Mouse (Mus musculus): ENCODE data around the gene Msl1. TPM values are rescaled to one million over a fixed set of nuclear protein-coding genes. Genes with fewer than 3 reads are reported as not detected.
"Not testable (repeated sequence)": the region's sequence is repeated elsewhere in the genome, so short reads cannot be mapped to it uniquely, and the experiment has no call there.

Gene Msl1
- polyA plus RNA-seq, 1 experiment from 2014 or later = 38.8 TPM

DNA sequence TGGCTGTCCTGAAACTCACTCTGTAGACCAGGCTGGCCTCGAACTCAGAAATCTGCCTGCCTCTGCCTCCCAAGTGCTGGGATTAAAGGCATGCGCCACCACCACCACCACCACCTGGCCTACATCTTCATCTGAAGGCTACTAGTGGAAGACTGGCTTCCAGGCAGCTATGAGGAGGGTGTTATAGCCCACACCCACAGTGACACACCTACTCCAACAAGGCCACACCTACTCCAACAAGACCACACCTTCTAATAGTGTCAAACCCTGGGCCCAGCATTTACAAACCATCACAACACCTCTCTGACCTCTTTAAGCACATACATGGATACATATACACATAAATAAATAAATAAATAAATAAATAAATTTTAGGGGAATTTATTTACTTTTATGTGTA lies 30.8 kb downstream of the Msl1 start:
- not testable (repeated sequence) for H3K4me3 ChIP-seq; ATAC-seq (ENCODE audit: low FRiP score); H3K27ac ChIP-seq; H3K4me1 ChIP-seq; H3K27me3 ChIP-seq; H3K9ac ChIP-seq; H3K9me3 ChIP-seq (replicated peaks); H3K4me2 ChIP-seq (replicated peaks)
- H3K36me3 ChIP-seq = peaks cover 85% of the 10 kb centered on the region
- WGBS = 100% methylated on average over 2 of the region's 2 CpGs

GRCm38 (mm10) chr11:98827877-98828276 lies 32.6 kb downstream of the Msl1 start:
- no peak for ATAC-seq (ENCODE audit: low FRiP score)
- Histone ChIP-seq H3K4me3 (no peak overlapping the region), H3K27ac (no peak overlapping the region), H3K4me1 (no peaks in the 10 kb centered on the region), H3K4me2 (replicated peaks) (no peak overlapping the region), H3K36me3 (peaks cover 85% of the 10 kb centered on the region), H3K9me3 (replicated peaks) (no peaks in the 10 kb centered on the region), H3K27me3 (no peaks in the 10 kb centered on the region), H3K9ac (no peak overlapping the region)
- WGBS = 85% methylated on average over 2 of the region's 2 CpGs

DNA sequence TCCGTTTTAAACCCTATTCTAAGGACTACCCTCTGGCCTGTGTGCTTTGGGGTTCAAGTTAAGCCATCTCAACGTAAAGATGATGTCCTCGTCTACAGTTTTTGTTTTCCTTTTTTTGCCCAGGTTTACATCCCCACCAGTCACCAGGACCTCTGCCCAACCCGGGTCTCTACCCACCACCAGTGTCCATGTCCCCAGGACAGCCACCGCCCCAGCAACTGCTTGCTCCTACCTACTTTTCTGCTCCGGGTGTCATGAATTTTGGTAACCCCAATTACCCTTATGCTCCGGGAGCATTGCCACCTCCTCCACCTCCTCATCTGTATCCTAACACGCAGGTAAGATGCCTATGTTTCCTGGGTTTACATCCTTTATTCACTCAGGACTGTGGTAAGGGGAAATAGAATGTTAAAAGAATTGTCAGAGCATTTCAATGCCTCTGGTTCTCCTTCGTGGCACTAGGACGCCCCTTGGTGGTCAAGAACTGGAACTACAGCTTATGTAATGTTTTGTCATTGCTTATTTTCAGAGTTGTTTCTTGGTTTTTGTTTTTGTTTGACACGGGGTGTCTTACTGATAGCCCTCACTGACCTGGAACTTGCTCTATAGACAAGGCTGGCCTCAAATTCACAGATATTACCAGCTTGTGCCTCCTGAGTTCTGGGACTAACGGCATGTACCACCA lies 33.9 kb downstream of the Msl1 start:
- WGBS = 77% methylated on average over 12 of the region's 12 CpGs
- Histone ChIP-seq H3K36me3 (peaks cover 84% of the 10 kb centered on the region), H3K27me3 (no peaks in the 10 kb centered on the region), H3K4me2 (replicated peaks) (no peak overlapping the region), H3K9me3 (replicated peaks) (no peaks in the 10 kb centered on the region), H3K27ac (no peak overlapping the region), H3K9ac (no peak overlapping the region), H3K4me3 (no peak overlapping the region), H3K4me1 (no peaks in the 10 kb centered on the region)
- ATAC-seq (ENCODE audit: low FRiP score) = no peak

- Histone ChIP-seq H3K4me3 (no peak overlapping the region), H3K9me3 (replicated peaks) (no peaks in the 10 kb centered on the region), H3K27me3 (no peaks in the 10 kb centered on the region), H3K4me1 (peaks cover 6% of the 10 kb centered on the region; the same call in 1 of the 2 replicates), H3K36me3 (peaks cover 84% of the 10 kb centered on the region), H3K4me2 (replicated peaks) (no peak overlapping the region), H3K27ac (no peak overlapping the region), H3K9ac (no peak overlapping the region)
- ATAC-seq (ENCODE audit: low FRiP score) = no peak
- WGBS = 80% methylated on average over 4 of the region's 4 CpGs
These were observed 34.6 kb downstream of the Msl1 start for GRCm38 (mm10) chr11:98829875-98830274.

DNA sequence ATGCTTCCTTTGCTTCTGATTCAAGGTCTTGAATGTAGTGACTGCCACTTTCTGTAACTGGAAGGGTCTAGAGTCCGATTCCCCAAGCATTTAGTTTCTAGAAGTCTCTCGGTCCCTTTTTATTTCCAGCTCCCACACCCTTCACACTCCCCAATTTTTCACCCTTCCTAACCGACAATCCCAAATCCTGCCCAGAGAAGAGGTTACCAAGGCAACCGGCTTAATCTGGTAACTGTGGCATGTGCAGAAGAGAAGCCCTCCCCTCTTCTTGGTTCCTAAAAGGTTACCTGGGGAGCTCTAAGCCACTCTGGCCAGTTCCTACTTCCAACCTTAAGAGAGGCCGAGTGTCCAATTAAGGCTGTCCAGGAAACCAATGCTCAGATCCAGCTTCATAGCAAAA lies 40.0 kb downstream of the Msl1 start:
- Histone ChIP-seq H3K4me2 (replicated peaks) (no peak overlapping the region), H3K4me3 (no peak overlapping the region), H3K27ac (no peak overlapping the region), H3K9ac (no peak overlapping the region), H3K27me3 (peaks cover 24% of the 10 kb centered on the region), H3K4me1 (peaks cover 30% of the 10 kb centered on the region), H3K9me3 (replicated peaks) (no peaks in the 10 kb centered on the region), H3K36me3 (peaks cover 39% of the 10 kb centered on the region)
- ATAC-seq (ENCODE audit: low FRiP score) = no peak
- 44% methylated on average over 5 of the region's 5 CpGs for WGBS

DNA sequence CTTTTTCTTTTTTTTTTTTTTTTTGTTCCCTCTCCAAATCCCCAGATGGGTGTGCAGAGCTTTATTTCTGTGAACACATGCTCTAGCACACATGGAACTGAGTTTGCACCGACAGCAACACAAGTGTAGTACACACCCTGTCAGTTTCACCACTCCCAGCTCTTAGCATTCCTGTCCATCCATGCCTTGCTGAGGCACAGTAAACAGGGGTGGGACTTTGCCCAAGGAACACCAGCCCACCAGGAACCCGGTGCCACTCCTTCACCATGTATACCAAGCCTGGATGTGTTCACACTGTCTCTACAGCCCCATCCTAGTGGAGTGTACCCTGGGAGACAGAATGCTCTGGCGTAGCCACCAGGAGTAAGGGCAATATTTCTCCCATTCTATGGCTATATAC lies 40.4 kb downstream of the Msl1 start:
- H3K9me3 ChIP-seq (replicated peaks) = no peaks in the 10 kb centered on the region
- ATAC-seq (ENCODE audit: low FRiP score) = no peak
- H3K4me1 ChIP-seq = peaks cover 30% of the 10 kb centered on the region
- H3K27me3 ChIP-seq = peaks cover 24% of the 10 kb centered on the region
- H3K27ac ChIP-seq = no peak overlapping the region
- peaks cover 35% of the 10 kb centered on the region for H3K36me3 ChIP-seq
- H3K4me2 ChIP-seq (replicated peaks) = no peak overlapping the region
- H3K4me3 ChIP-seq = no peak overlapping the region
- no peak overlapping the region for H3K9ac ChIP-seq
- 63% methylated on average over 3 of the region's 3 CpGs for WGBS

GRCm38 (mm10) chr11:98836128-98836527 lies 40.8 kb downstream of the Msl1 start:
- Histone ChIP-seq H3K4me2 (replicated peaks) (peak overlapping the region; percentile 99), H3K27ac (no peak overlapping the region), H3K36me3 (peaks cover 34% of the 10 kb centered on the region), H3K4me1 (peaks cover 30% of the 10 kb centered on the region), H3K9ac (no peak overlapping the region), H3K4me3 (peak overlapping the region; percentile 71), H3K9me3 (replicated peaks) (no peaks in the 10 kb centered on the region), H3K27me3 (peaks cover 24% of the 10 kb centered on the region)
- WGBS = 34% methylated on average over 7 of the region's 7 CpGs
- 0 out of 2 replicates have a peak, but pooled peaks have one; percentile 31 for ATAC-seq (ENCODE audit: low FRiP score)

DNA sequence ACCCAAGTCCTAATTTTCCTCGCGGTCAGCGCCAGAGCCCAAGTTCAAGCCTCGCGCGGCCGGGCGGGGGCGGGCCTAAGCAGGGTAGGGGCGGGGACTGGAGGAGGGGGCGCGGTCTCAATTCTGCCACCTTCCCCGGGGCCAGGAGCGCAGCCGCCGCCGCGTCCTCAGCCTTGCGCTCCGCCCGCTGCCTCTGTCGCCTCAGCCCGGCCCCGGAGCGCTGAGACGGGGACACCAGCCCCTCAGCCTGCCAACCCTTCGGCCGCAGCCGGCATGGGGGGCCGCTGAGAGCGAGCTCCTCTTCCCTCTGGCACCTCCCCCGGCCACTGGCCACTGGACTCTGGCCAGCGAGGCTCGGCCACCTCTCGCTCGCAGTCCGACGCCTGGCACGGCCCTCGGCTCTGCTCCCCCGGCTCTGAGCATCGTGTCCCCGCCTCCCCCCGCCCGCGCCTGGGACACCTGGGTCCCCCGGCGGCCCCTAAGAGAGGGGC lies 41.4 kb downstream of the Msl1 start, which contains the start of gene Rapgefl1:
Gene Rapgefl1, plus strand, starts transcription at position 135 of the 491 bp plus-strand sequence.
- Histone ChIP-seq H3K9me3 (replicated peaks) (no peaks in the 10 kb centered on the region), H3K36me3 (peaks cover 28% of the 10 kb centered on the region), H3K9ac (peak within 1 kb of the TSS; percentile 80), H3K4me3 (peak within 1 kb of the TSS; percentile 71), H3K27ac (peak within 1 kb of the TSS; percentile 77), H3K4me2 (replicated peaks) (peak within 1 kb of the TSS; percentile 99), H3K4me1 (peaks cover 30% of the 10 kb centered on the region), H3K27me3 (peaks cover 24% of the 10 kb centered on the region)
- under 1% methylated on average over 44 of the region's 48 CpGs for WGBS
- ATAC-seq (ENCODE audit: low FRiP score) = peak; percentile 85

DNA sequence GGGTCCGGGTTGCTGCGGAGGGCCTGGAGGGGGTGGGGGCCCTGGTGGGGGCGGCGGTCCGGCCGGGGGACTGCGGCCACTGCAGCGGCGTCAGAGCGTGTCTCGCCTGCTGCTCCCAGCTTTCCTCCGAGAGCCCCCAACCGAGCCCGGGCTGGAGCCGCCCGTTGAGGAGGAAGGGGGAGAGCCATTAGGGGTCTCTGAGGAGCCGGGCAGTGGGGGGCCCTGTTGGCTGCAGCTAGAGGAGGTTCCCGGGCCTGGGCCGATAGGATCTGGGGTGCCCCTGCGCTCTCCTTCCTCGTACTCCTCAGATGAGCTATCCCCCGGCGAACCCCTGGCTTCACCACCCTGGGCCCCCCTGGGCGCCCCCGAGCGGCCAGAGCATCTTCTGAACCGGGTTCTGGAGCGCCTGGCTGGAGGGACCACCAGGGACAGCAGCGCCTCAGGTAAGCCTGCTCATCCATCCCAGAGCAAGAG lies 42.0 kb downstream of the Msl1 start:
- ATAC-seq (ENCODE audit: low FRiP score) = peak; percentile 57
- peaks cover 30% of the 10 kb centered on the region for H3K4me1 ChIP-seq

DNA sequence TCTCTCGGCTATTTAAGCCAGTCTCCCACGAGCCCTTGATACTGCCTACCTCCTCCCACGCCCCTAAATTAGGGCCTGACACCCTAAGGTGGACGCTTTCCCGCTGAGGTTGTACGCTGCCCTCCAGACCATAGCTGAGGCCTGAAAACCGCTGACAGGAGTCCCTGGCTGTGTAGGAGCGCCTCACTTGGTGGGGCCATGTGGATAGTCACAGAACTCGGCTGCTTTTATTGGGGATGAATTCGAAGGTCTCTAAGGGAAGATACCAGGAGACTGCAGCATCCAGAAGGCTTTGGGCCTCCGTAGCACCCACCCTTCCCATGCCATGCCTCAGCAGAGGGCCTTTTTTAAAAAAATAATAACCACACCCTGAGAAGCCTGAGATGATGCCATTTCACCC lies 42.6 kb downstream of the Msl1 start:
- WGBS = 52% methylated on average over 11 of the region's 11 CpGs
- H3K27me3 ChIP-seq = peaks cover 24% of the 10 kb centered on the region
- no peaks in the 10 kb centered on the region for H3K9me3 ChIP-seq (replicated peaks)
- no peak overlapping the region for H3K9ac ChIP-seq
- H3K36me3 ChIP-seq = peaks cover 16% of the 10 kb centered on the region
- no peak for ATAC-seq (ENCODE audit: low FRiP score)
- H3K4me1 ChIP-seq = peaks cover 30% of the 10 kb centered on the region
- H3K27ac ChIP-seq = no peak overlapping the region
- H3K4me2 ChIP-seq (replicated peaks) = peak overlapping the region; percentile 99
- peak overlapping the region; percentile 71 for H3K4me3 ChIP-seq

More for the DNA sequence above, 42.0 kb downstream of the Msl1 start:
- Histone ChIP-seq H3K9ac (peak overlapping the region; percentile 80), H3K4me2 (replicated peaks) (peak overlapping the region; percentile 99), H3K9me3 (replicated peaks) (no peaks in the 10 kb centered on the region), H3K4me3 (peak overlapping the region; percentile 71), H3K36me3 (peaks cover 22% of the 10 kb centered on the region), H3K27me3 (peaks cover 24% of the 10 kb centered on the region), H3K27ac (peak overlapping the region; percentile 77; the same call in 1 of the 2 replicates)
- 2% methylated on average over 27 of the region's 29 CpGs for WGBS

- Histone ChIP-seq H3K27ac (no peak overlapping the region), H3K4me1 (peaks cover 30% of the 10 kb centered on the region), H3K9ac (no peak overlapping the region), H3K4me3 (no peak overlapping the region), H3K4me2 (replicated peaks) (no peak overlapping the region; the same call in 1 of the 2 replicates), H3K27me3 (peaks cover 24% of the 10 kb centered on the region), H3K36me3 (peaks cover 10% of the 10 kb centered on the region), H3K9me3 (replicated peaks) (no peaks in the 10 kb centered on the region)
- ATAC-seq (ENCODE audit: low FRiP score) = no peak
- 67% methylated on average over 9 of the region's 9 CpGs for WGBS
These were observed 43.2 kb downstream of the Msl1 start for GRCm38 (mm10) chr11:98838512-98838911.

GRCm38 (mm10) chr11:98839402-98839801 lies 44.1 kb downstream of the Msl1 start:
- Histone ChIP-seq H3K4me3 (no peak overlapping the region), H3K36me3 (0 out of 2 replicates have a peak, but pooled peaks cover 3% of the 10 kb centered on the region), H3K9ac (no peak overlapping the region), H3K4me1 (peaks cover 30% of the 10 kb centered on the region), H3K4me2 (replicated peaks) (no peak overlapping the region), H3K27me3 (peaks cover 24% of the 10 kb centered on the region), H3K9me3 (replicated peaks) (no peaks in the 10 kb centered on the region), H3K27ac (no peak overlapping the region)
- ATAC-seq (ENCODE audit: low FRiP score) = no peak
- WGBS = 56% methylated on average over 6 of the region's 6 CpGs

- WGBS = 64% methylated on average over 10 of the region's 10 CpGs
- H3K9me3 ChIP-seq (replicated peaks) = no peaks in the 10 kb centered on the region
- H3K36me3 ChIP-seq = no peaks in the 10 kb centered on the region
- peaks cover 24% of the 10 kb centered on the region for H3K27me3 ChIP-seq
- H3K4me3 ChIP-seq = no peak overlapping the region
- H3K9ac ChIP-seq = no peak overlapping the region
- H3K4me1 ChIP-seq = peaks cover 25% of the 10 kb centered on the region
- H3K4me2 ChIP-seq (replicated peaks) = no peak overlapping the region
- no peak for ATAC-seq (ENCODE audit: low FRiP score)
- H3K27ac ChIP-seq = no peak overlapping the region
These were observed 44.6 kb downstream of the Msl1 start for GRCm38 (mm10) chr11:98839897-98840296.
